Mouse (Mus musculus): Measurements from ENCODE around the gene Syce1. TPM values are rescaled to one million over a fixed set of nuclear protein-coding genes. Genes with fewer than 3 reads are reported as not detected.

The Syce1 gene
- polyA plus RNA-seq, 1 experiment from 2014 or later: 0.29 TPM

DNA sequence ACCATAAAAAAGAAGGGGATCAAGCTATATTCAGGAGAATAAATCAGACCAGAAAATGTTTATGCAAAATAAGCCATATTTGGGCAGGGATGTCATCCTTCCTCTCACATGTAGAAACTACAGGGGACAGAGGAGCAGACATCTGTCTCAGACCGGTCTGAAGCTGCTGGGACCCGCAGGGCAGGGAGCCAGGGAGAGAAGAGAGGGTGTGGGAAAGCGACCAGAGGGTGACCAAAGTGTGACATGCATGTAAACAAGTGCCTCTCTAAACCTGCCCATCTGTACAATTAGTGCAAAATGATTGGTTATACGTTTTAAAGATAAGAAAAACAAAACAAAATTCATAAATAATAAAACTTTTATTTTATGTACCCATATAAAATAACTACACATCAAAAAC is 32.5 kb upstream of the Syce1 start:
- Histone ChIP-seq H3K9me3 (no peaks in the 10 kb centered on the region), H3K27ac (replicated peaks) (no peak overlapping the region), H3K27me3 (replicated peaks) (peaks cover 9% of the 10 kb centered on the region; the same call in 1 of the 2 replicates), H3K9ac (no peak overlapping the region), H3K4me2 (no peak overlapping the region), H3K4me3 (no peak overlapping the region), H3K4me1 (no peaks in the 10 kb centered on the region), H3K36me3 (no peaks in the 10 kb centered on the region)
- ATAC-seq (ENCODE audit: extremely low read depth, insufficient number of reproducible peaks, low FRiP score, low TSS enrichment): no peak
- WGBS: 60% methylated on average over 4 of the region's 4 CpGs

DNA sequence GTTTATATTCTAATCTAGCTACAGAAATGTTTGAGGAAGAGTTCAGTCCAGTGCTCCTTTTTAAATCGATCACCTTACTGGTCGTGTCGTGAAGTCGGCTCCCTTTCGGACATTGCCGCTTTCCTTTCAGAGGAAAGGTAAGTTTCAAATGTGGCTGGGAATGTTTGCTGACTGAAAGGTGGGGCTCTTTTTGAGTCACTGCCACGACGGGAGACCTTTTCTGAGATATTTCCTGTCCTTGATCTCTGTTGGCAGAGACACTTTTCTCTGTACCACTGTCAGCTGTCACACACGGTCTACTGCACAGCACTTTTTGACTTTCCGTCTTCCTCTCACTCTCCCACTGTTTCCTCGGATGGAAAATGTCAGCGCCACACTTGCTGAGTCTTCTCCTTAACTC is 25.2 kb upstream of the Syce1 start:
- Histone ChIP-seq H3K27ac (replicated peaks) (no peak overlapping the region), H3K9ac (no peak overlapping the region), H3K9me3 (no peaks in the 10 kb centered on the region), H3K4me1 (no peaks in the 10 kb centered on the region), H3K4me3 (no peak overlapping the region), H3K36me3 (peaks cover 27% of the 10 kb centered on the region), H3K4me2 (no peak overlapping the region), H3K27me3 (replicated peaks) (no peaks in the 10 kb centered on the region)
- ATAC-seq (ENCODE audit: extremely low read depth, insufficient number of reproducible peaks, low FRiP score, low TSS enrichment): no peak
- 83% methylated on average over 12 of the region's 12 CpGs for WGBS

DNA sequence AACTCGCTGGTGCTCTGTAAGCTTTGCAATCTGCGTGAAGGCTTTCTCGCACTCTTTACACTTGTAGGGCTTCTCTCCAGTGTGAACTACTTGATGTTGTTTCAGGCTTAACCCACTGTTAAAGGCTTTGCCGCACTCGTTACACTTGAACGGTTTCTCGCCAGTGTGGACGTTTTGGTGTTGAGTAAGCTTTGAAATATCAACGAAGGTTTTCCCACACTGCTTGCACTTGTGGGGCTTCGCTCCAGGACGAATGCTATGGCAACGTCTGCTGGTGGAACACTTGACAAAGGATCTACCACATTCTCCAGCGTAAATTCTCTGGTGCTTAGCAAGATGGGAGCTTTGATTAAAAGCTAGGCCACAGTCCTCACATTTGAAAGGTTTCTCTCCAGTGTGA is 24.1 kb upstream of the Syce1 start:
- Histone ChIP-seq H3K27me3 (replicated peaks) (no peaks in the 10 kb centered on the region), H3K4me3 (no peak overlapping the region), H3K9me3 (no peaks in the 10 kb centered on the region), H3K36me3 (peaks cover 27% of the 10 kb centered on the region), H3K4me1 (no peaks in the 10 kb centered on the region), H3K9ac (no peak overlapping the region), H3K27ac (replicated peaks) (no peak overlapping the region), H3K4me2 (no peak overlapping the region)
- WGBS: 84% methylated on average over 13 of the region's 13 CpGs
- ATAC-seq (ENCODE audit: extremely low read depth, insufficient number of reproducible peaks, low FRiP score, low TSS enrichment): no peak

DNA sequence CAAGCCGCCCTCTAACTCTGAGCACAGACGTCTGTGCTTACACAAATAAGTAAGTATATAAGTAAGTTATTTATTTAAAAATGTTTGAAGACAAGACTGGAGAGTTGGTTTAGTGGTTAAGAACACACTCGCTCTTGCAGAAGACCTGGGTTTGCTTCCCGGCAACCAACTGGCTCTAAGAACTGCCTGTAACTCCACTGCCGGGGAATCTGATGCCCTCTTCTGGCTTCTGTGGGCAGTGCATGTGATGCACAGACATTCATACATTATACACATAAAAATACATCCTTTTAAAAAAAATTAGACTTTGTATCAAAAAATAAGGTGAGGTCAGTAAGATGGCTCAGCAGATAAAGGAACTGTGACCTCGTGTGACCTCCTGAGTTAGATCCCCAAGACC is 22.8 kb upstream of the Syce1 start:
- Histone ChIP-seq H3K27ac (replicated peaks) (no peak overlapping the region), H3K4me3 (no peak overlapping the region), H3K36me3 (peaks cover 27% of the 10 kb centered on the region), H3K4me1 (no peaks in the 10 kb centered on the region), H3K9ac (no peak overlapping the region), H3K4me2 (no peak overlapping the region), H3K27me3 (replicated peaks) (no peaks in the 10 kb centered on the region), H3K9me3 (no peaks in the 10 kb centered on the region)
- 80% methylated on average over 6 of the region's 6 CpGs for WGBS
- no peak for ATAC-seq (ENCODE audit: extremely low read depth, insufficient number of reproducible peaks, low FRiP score, low TSS enrichment)

DNA sequence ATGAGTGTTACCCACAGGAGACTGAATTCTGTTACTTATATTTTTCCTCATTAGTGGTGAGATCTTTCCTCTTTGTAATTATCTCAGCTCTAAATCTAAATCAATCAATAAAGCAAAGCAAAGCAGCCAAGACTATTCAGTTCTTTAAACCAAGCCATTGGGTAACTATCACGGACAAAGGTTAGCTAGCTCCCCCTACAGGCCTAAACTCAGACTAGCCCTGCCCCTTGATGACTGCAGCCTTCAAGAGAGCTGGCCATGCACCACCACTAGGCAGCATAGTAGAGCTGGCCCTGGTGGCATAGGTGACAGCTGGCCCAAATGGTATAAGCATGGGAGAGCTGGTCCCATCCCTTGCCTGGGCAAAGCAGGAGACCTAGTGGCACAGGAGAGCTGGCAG is 18.1 kb upstream of the Syce1 start:
- Histone ChIP-seq H3K9ac (no peak overlapping the region), H3K4me3 (no peak overlapping the region), H3K36me3 (0 out of 2 replicates have a peak, but pooled peaks cover 3% of the 10 kb centered on the region), H3K27me3 (replicated peaks) (no peaks in the 10 kb centered on the region), H3K4me2 (no peak overlapping the region), H3K4me1 (no peaks in the 10 kb centered on the region), H3K27ac (replicated peaks) (no peak overlapping the region), H3K9me3 (no peaks in the 10 kb centered on the region)
- ATAC-seq (ENCODE audit: extremely low read depth, insufficient number of reproducible peaks, low FRiP score, low TSS enrichment): no peak
- 10% methylated on average over 1 of the region's 1 CpGs for WGBS

DNA sequence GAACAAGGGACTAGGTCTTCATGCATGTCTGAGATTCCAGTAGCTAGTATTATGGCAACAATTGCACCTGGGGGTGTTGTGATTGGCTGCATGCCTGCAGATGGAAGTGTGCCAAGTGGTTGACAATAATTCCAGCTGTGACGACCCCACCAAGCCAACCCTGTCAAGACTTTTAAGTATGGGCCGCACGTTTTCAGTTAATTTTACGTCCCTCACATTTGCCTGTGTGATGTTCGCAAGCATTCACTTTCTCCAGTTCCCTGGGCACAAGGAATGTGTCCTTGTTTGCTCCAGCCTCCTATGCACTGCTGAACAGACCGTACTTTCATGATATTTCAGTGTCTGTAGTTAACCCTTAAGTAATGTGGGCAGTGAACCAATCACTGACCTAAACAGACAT is 15.0 kb upstream of the Syce1 start:
- Histone ChIP-seq H3K9ac (no peak overlapping the region), H3K9me3 (no peaks in the 10 kb centered on the region), H3K4me1 (no peaks in the 10 kb centered on the region), H3K4me3 (no peak overlapping the region), H3K36me3 (no peaks in the 10 kb centered on the region), H3K4me2 (no peak overlapping the region), H3K27ac (replicated peaks) (no peak overlapping the region), H3K27me3 (replicated peaks) (no peaks in the 10 kb centered on the region)
- WGBS: 63% methylated on average over 6 of the region's 6 CpGs
- no peak for ATAC-seq (ENCODE audit: extremely low read depth, insufficient number of reproducible peaks, low FRiP score, low TSS enrichment)

DNA sequence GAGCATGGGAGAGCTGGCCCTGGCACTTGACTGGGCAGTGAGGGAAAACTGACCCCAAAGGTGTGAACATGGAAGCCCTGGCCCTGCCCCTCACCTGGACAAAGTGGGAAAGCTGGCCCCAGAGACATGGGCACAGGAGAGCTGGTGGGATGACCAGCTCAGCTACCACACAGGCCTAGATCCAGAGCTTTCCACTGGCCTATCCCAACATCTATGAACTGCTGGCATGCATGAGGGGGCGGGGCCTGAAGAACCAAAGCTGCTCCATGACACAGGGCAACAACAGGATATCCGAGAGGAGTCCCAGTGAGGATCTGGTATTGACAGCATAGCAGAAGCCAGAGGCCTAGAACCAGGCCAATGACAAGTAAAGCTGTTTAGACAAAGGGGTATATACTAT is 10.6 kb upstream of the Syce1 start:
- 54% methylated on average over 2 of the region's 2 CpGs for WGBS
- Histone ChIP-seq H3K36me3 (no peaks in the 10 kb centered on the region), H3K4me2 (no peak overlapping the region), H3K4me1 (no peaks in the 10 kb centered on the region), H3K9me3 (no peaks in the 10 kb centered on the region), H3K27me3 (replicated peaks) (no peaks in the 10 kb centered on the region), H3K4me3 (no peak overlapping the region), H3K27ac (replicated peaks) (no peak overlapping the region), H3K9ac (no peak overlapping the region)
- ATAC-seq (ENCODE audit: extremely low read depth, insufficient number of reproducible peaks, low FRiP score, low TSS enrichment): no peak

DNA sequence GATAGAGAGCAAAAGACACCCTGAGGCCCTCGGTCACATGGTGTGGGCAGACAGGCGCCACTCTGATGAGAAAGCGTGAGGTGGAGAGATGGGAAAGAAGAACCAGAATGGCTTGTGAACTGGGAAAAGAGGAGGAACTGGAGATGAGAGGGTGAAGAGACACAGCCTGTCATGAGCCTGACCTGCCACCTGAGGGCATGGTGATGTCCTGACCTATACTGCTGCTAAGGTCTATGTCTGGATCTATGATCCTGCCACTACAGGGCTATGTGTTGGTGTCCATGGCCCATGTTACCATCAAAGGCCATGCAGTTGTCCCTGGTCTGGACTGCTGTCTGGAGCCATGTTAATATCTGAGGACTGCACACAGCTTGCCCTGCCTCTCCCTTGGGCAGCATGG is 10.0 kb upstream of the Syce1 start:
- Histone ChIP-seq H3K9ac (no peak overlapping the region), H3K4me3 (no peak overlapping the region), H3K27me3 (replicated peaks) (no peaks in the 10 kb centered on the region), H3K4me1 (no peaks in the 10 kb centered on the region), H3K4me2 (no peak overlapping the region), H3K9me3 (no peaks in the 10 kb centered on the region), H3K27ac (replicated peaks) (no peak overlapping the region), H3K36me3 (no peaks in the 10 kb centered on the region)
- 65% methylated on average over 3 of the region's 3 CpGs for WGBS
- no peak for ATAC-seq (ENCODE audit: extremely low read depth, insufficient number of reproducible peaks, low FRiP score, low TSS enrichment)

DNA sequence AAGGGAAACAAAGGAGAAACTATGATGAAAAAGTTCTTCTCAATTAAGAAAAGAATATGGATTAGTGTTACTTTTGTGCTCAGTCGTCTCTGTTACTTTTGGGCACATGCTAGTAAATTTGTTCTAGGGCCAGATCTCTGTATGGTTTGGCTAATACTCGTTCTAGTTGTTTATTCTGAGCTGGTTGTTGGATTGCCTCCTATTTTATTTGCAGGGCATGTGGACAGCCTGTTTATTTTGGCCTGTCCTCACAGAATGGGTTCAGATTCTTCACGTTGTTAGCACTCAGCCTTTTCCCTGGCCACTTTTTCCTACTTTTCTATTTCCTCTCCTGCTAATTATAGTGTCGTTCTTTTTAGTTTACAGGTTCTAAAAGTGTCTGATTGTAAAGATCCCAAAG is 5.9 kb upstream of the Syce1 start:
- 55% methylated on average over 4 of the region's 4 CpGs for WGBS
- Histone ChIP-seq H3K36me3 (no peaks in the 10 kb centered on the region), H3K27me3 (replicated peaks) (no peaks in the 10 kb centered on the region), H3K9me3 (no peaks in the 10 kb centered on the region), H3K27ac (replicated peaks) (no peak overlapping the region), H3K4me3 (no peak overlapping the region), H3K4me1 (no peaks in the 10 kb centered on the region), H3K4me2 (no peak overlapping the region), H3K9ac (no peak overlapping the region)
- no peak for ATAC-seq (ENCODE audit: extremely low read depth, insufficient number of reproducible peaks, low FRiP score, low TSS enrichment)

DNA sequence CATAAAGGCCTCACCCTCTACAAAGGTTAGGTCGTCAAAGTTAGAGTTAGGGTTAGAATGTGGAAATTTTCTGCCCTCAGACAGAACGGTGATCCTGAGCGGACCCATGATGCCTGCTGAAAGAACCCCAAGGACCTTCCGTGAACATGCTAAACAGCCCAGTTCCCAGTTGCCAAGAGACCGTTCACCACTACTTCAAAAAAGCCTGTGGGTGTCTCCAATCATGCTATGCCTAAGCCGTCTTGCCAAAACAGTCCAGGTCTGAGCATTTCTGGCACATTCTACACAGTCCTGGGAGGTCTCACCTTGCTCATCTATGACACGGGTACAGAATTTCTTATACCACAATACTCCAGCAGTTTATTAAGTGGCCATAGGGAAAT is 392 bp upstream of the Syce1 start:
- H3K9ac ChIP-seq: no peak overlapping the region
- 78% methylated on average over 7 of the region's 7 CpGs for WGBS
- no peak for ATAC-seq (ENCODE audit: extremely low read depth, insufficient number of reproducible peaks, low FRiP score, low TSS enrichment)

DNA sequence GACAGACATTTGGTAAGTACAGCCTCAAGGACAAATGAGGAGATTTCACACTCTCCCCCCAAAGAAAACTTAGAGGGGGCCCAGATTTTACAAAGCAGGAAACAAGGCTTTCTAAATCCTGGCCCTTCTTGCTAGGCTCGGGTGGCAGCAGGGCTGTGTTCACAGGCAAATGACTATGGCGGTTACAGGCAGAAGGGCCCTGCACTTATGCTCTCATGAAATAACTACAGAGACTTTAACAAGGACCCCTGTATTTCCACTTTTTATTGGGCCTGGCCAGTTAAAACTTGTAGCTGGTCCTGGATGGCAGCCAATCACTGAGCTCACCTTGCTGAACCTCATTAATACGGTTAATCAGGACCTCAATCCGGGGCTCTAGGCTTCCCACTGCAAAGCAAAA is 7.1 kb downstream of the Syce1 start:
- no peak overlapping the region for H3K27ac ChIP-seq (replicated peaks)
- no peaks in the 10 kb centered on the region for H3K27me3 ChIP-seq (replicated peaks)
- no peak overlapping the region for H3K4me2 ChIP-seq
- H3K4me3 ChIP-seq: no peak overlapping the region
- no peaks in the 10 kb centered on the region for H3K9me3 ChIP-seq
- no peak overlapping the region for H3K9ac ChIP-seq
- no peaks in the 10 kb centered on the region for H3K4me1 ChIP-seq
- ATAC-seq (ENCODE audit: extremely low read depth, insufficient number of reproducible peaks, low FRiP score, low TSS enrichment): no peak
- WGBS: 74% methylated on average over 4 of the region's 4 CpGs
- no peaks in the 10 kb centered on the region for H3K36me3 ChIP-seq

More for the DNA sequence above, 392 bp upstream of the Syce1 start:
- H3K4me3 ChIP-seq: no peak overlapping the region
- H3K36me3 ChIP-seq: no peaks in the 10 kb centered on the region
- H3K27me3 ChIP-seq (replicated peaks): no peaks in the 10 kb centered on the region
- H3K27ac ChIP-seq (replicated peaks): no peak overlapping the region
- no peak overlapping the region for H3K4me2 ChIP-seq
- H3K4me1 ChIP-seq: no peaks in the 10 kb centered on the region
- H3K9me3 ChIP-seq: no peaks in the 10 kb centered on the region

DNA sequence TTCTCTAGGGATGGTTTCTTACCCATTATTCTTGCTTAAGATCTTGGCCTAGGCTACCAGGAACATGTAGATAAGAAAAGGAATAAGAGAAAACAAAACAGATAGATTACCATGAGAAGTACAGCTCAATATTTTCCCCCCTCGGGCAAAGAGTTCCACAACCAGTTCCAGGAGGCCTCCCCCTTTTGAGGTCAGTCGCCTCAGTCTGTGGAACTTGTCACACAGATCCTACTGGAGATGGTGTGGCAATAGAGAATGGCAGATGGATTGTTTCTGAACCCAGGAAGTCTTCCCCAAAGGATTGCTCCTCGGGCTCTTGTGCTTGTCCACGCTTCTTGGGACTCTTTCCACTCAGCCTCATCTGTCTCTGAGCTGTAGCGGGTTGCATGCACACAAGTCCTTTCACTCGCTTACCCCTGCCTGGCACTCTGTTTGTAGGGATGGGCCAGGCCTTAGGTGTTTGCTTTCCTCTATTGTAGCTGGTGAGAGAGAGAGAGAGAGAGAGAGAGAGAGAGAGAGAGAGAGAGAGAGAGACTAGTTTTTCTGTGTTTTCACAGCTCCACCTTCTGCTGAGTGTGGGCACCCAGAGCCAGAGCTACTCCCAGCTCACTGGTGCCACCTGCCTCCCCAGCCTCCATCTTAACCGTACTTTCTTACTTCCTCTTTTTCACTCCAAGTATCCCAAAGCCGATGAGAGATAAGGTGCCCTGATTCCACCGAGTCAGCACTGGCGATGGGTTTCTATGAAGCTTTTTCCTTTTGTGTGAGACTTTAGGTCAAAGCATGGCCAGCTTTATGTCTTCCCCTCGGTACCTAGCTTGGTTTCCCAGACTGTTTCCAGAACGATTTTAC is 21.5 kb downstream of the Syce1 start:
- Histone ChIP-seq H3K9ac (no peak overlapping the region), H3K4me1 (no peaks in the 10 kb centered on the region), H3K4me3 (no peak overlapping the region), H3K9me3 (no peaks in the 10 kb centered on the region), H3K27ac (replicated peaks) (no peak overlapping the region), H3K4me2 (no peak overlapping the region), H3K27me3 (replicated peaks) (no peaks in the 10 kb centered on the region), H3K36me3 (no peaks in the 10 kb centered on the region)
- 61% methylated on average over 12 of the region's 12 CpGs for WGBS
- no peak for ATAC-seq (ENCODE audit: extremely low read depth, insufficient number of reproducible peaks, low FRiP score, low TSS enrichment)
